Mouse (Mus musculus): ENCODE measurements around the gene Tgfa. TPM values are rescaled to one million over a fixed set of nuclear protein-coding genes. Genes with fewer than 3 reads are reported as not detected.

The Tgfa gene
- polyA plus RNA-seq, 2 experiments, result 0.99 to 1.7 TPM

GRCm38 (mm10) chr6:86252176-86253125, 57.4 kb downstream of the Tgfa start:
- no peaks in the 10 kb centered on the region for H3K4me1 ChIP-seq (replicated peaks; ENCODE audit: control insufficient read depth in 2 of 2, insufficient read depth in 2 of 2, low read length in 1 of 2)
- no peak overlapping the region for H3K4me2 ChIP-seq (ENCODE audit: low read depth)
- H3K27ac ChIP-seq, result no peak overlapping the region
- no peak for TF ChIP-seq EP300 (IDR thresholded peaks at IDR 0.05; ENCODE audit: low read depth)
- TF ChIP-seq CTCF (IDR thresholded peaks at IDR 0.05; ENCODE audit: low read depth), result no peak
- WGBS (ENCODE audit: insufficient replicate concordance), result 54% methylated on average over 10 of the region's 10 CpGs
- no peak for DNase-seq (ENCODE audit: low read depth in 3 of 3, low spot score in 3 of 3)
- H3K4me3 ChIP-seq (ENCODE audit: insufficient read depth in 1 of 2, low read depth in 2 of 2, low read length in 2 of 2), result no peak overlapping the region
- no peak for ATAC-seq (ENCODE audit: insufficient read depth)
- H3K9ac ChIP-seq (replicated peaks), result no peak overlapping the region
- no peaks in the 10 kb centered on the region for H3K9me3 ChIP-seq (ENCODE audit: control insufficient read depth, low read length)
- H3K27me3 ChIP-seq (ENCODE audit: control insufficient read depth, insufficient read depth, low read length), result no peaks in the 10 kb centered on the region
- no peaks in the 10 kb centered on the region for H3K36me3 ChIP-seq (replicated peaks; ENCODE audit: control insufficient read depth, insufficient read depth, low read depth)

- H3K4me2 ChIP-seq (ENCODE audit: low read depth), result no peak overlapping the region
- H3K4me3 ChIP-seq (ENCODE audit: insufficient read depth in 1 of 2, low read depth in 2 of 2, low read length in 2 of 2), result no peak overlapping the region
- H3K27me3 ChIP-seq (ENCODE audit: control insufficient read depth, insufficient read depth, low read length), result no peaks in the 10 kb centered on the region
- 73% methylated on average over 9 of the region's 9 CpGs for WGBS (ENCODE audit: insufficient replicate concordance)
- no peak for ATAC-seq (ENCODE audit: insufficient read depth)
- TF ChIP-seq EP300 (IDR thresholded peaks at IDR 0.05; ENCODE audit: low read depth), result no peak
- no peak for TF ChIP-seq CTCF (IDR thresholded peaks at IDR 0.05; ENCODE audit: low read depth)
- no peaks in the 10 kb centered on the region for H3K9me3 ChIP-seq (ENCODE audit: control insufficient read depth, low read length)
- H3K4me1 ChIP-seq (replicated peaks; ENCODE audit: control insufficient read depth in 2 of 2, insufficient read depth in 2 of 2, low read length in 1 of 2), result no peaks in the 10 kb centered on the region
- no peak overlapping the region for H3K9ac ChIP-seq (replicated peaks)
- no peaks in the 10 kb centered on the region for H3K36me3 ChIP-seq (replicated peaks; ENCODE audit: control insufficient read depth, insufficient read depth, low read depth)
- H3K27ac ChIP-seq, result no peak overlapping the region
- DNase-seq (ENCODE audit: low read depth in 3 of 3, low spot score in 3 of 3), result no peak
Observed at GRCm38 (mm10) chr6:86255899-86256298, 60.9 kb downstream of the Tgfa start.

GRCm38 (mm10) chr6:86259242-86259641, 64.2 kb downstream of the Tgfa start:
- Histone ChIP-seq H3K4me1 (replicated peaks; ENCODE audit: control insufficient read depth in 2 of 2, insufficient read depth in 2 of 2, low read length in 1 of 2) (no peaks in the 10 kb centered on the region), H3K9me3 (ENCODE audit: control insufficient read depth, low read length) (no peaks in the 10 kb centered on the region), H3K4me2 (ENCODE audit: low read depth) (no peak overlapping the region), H3K27ac (no peak overlapping the region), H3K4me3 (ENCODE audit: insufficient read depth in 1 of 2, low read depth in 2 of 2, low read length in 2 of 2) (no peak overlapping the region), H3K9ac (replicated peaks) (no peak overlapping the region), H3K27me3 (ENCODE audit: control insufficient read depth, insufficient read depth, low read length) (no peaks in the 10 kb centered on the region), H3K36me3 (replicated peaks; ENCODE audit: control insufficient read depth, insufficient read depth, low read depth) (no peaks in the 10 kb centered on the region)
- TF ChIP-seq CTCF (IDR thresholded peaks at IDR 0.05; ENCODE audit: low read depth) (no peak), EP300 (IDR thresholded peaks at IDR 0.05; ENCODE audit: low read depth) (no peak)
- 61% methylated on average over 6 of the region's 6 CpGs for WGBS (ENCODE audit: insufficient replicate concordance)
- no peak for ATAC-seq (ENCODE audit: insufficient read depth)
- no peak for DNase-seq (ENCODE audit: low read depth in 3 of 3, low spot score in 3 of 3)

GRCm38 (mm10) chr6:86260322-86261050, 65.5 kb downstream of the Tgfa start:
- 56% methylated on average over 7 of the region's 7 CpGs for WGBS (ENCODE audit: insufficient replicate concordance)
- Histone ChIP-seq H3K9ac (replicated peaks) (no peak overlapping the region), H3K27me3 (ENCODE audit: control insufficient read depth, insufficient read depth, low read length) (no peaks in the 10 kb centered on the region), H3K27ac (no peak overlapping the region), H3K36me3 (replicated peaks; ENCODE audit: control insufficient read depth, insufficient read depth, low read depth) (no peaks in the 10 kb centered on the region), H3K4me1 (replicated peaks; ENCODE audit: control insufficient read depth in 2 of 2, insufficient read depth in 2 of 2, low read length in 1 of 2) (no peaks in the 10 kb centered on the region), H3K9me3 (ENCODE audit: control insufficient read depth, low read length) (no peaks in the 10 kb centered on the region), H3K4me3 (ENCODE audit: insufficient read depth in 1 of 2, low read depth in 2 of 2, low read length in 2 of 2) (no peak overlapping the region), H3K4me2 (ENCODE audit: low read depth) (no peak overlapping the region)
- no peak for TF ChIP-seq EP300 (IDR thresholded peaks at IDR 0.05; ENCODE audit: low read depth)
- TF ChIP-seq CTCF (IDR thresholded peaks at IDR 0.05; ENCODE audit: low read depth), result peak; percentile 62
- no peak for DNase-seq (ENCODE audit: low read depth in 3 of 3, low spot score in 3 of 3)
- no peak for ATAC-seq (ENCODE audit: insufficient read depth)

- Histone ChIP-seq H3K36me3 (replicated peaks; ENCODE audit: control insufficient read depth, insufficient read depth, low read depth) (no peaks in the 10 kb centered on the region), H3K27me3 (ENCODE audit: control insufficient read depth, insufficient read depth, low read length) (no peaks in the 10 kb centered on the region), H3K9me3 (ENCODE audit: control insufficient read depth, low read length) (no peaks in the 10 kb centered on the region), H3K4me3 (ENCODE audit: insufficient read depth in 1 of 2, low read depth in 2 of 2, low read length in 2 of 2) (no peak overlapping the region), H3K27ac (no peak overlapping the region), H3K4me2 (ENCODE audit: low read depth) (no peak overlapping the region), H3K9ac (replicated peaks) (no peak overlapping the region), H3K4me1 (replicated peaks; ENCODE audit: control insufficient read depth in 2 of 2, insufficient read depth in 2 of 2, low read length in 1 of 2) (no peaks in the 10 kb centered on the region)
- WGBS (ENCODE audit: insufficient replicate concordance), result 70% methylated on average over 5 of the region's 5 CpGs
- ATAC-seq (ENCODE audit: insufficient read depth), result no peak
- no peak for TF ChIP-seq CTCF (IDR thresholded peaks at IDR 0.05; ENCODE audit: low read depth)
- no peak for TF ChIP-seq EP300 (IDR thresholded peaks at IDR 0.05; ENCODE audit: low read depth)
- no peak for DNase-seq (ENCODE audit: low read depth in 3 of 3, low spot score in 3 of 3)
Observed at GRCm38 (mm10) chr6:86266786-86267185, 71.8 kb downstream of the Tgfa start.
